Mouse (Mus musculus): ENCODE measurements around the gene Scel.

DNA sequence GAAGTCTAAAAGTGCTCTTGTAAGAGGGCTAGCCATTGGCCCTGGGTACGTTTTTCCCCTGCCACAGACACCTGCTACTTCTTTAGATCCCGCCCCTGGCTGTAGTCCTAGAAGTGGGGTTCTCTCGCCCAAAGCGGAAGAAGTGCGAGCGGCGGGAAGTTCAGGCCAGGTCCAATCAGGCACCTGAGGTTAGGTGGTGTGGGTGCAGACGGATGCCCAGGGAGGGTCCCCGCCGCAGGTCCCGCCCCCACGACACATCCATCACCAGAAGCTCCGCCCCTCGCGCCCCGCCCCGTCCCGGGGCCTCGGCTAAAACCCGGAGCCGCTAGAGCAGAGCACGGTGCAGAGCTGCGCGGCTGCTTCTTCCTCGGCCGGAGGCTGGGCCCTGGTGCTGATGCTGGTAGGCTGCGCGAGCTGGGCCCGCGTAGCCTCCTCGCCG is 136.8 kb downstream of the Scel start, which contains the start of gene Slain1:
- no peak for TF ChIP-seq CTCF (IDR thresholded peaks at IDR 0.05; ENCODE audit: control insufficient read depth, insufficient read depth, insufficient read length)
- no peak for TF ChIP-seq MAX (IDR thresholded peaks at IDR 0.05)
- TF ChIP-seq USF1 (IDR thresholded peaks at IDR 0.05; ENCODE audit: low read depth): no peak
